Mouse (Mus musculus) midbrain, embryonic 14.5 days (tissue): ENCODE measurements around the gene Ptprq. TPM values are rescaled to one million over a fixed set of nuclear protein-coding genes. Genes with fewer than 3 reads are reported as not detected.

Experiments used
- ATAC-seq: fragments of 200-750 bp; cut with Nextera tagmentation; 2 replicates; pipeline ENCODE4 v1.8.0; 2017; ENCODE audit warnings: moderate number of reproducible peaks, moderate library complexity; ENCODE audit not compliant: low FRiP score, low TSS enrichment
- DNase-seq: peaks from one replicate; pipeline ENCODE4 v3.0.0-alpha.2; 2015
- H3K27ac ChIP-seq: fragments of 300-500 bp; sonication (generic); replicated peaks from 2 replicates; pipeline ENCODE4 v1.5.1; 2014; ENCODE audit warnings: mild to moderate bottlenecking, low read depth, low read length, moderate library complexity
- H3K27me3 ChIP-seq: fragments of 300-500 bp; sonication (generic); 2 replicates; pipeline ENCODE4 v1.6.1; 2014; ENCODE audit warnings: low read length, control low read depth, mixed read lengths; ENCODE audit not compliant: control insufficient read depth, insufficient read depth
- H3K36me3 ChIP-seq: fragments of 300-500 bp; sonication (generic); 2 replicates; pipeline ENCODE4 v1.6.1; 2014; ENCODE audit warnings: low read length, control low read depth; ENCODE audit not compliant: control insufficient read depth, insufficient read depth
- H3K4me1 ChIP-seq: fragments of 300-500 bp; sonication (generic); 2 replicates; pipeline ENCODE4 v1.6.1; 2014; ENCODE audit warnings: mild to moderate bottlenecking, antibody characterized with exemption, low read length, control low read depth; ENCODE audit not compliant: control insufficient read depth, insufficient read depth
- H3K4me2 ChIP-seq: fragments of 300-500 bp; sonication (generic); 2 replicates; pipeline ENCODE4 v1.6.1; 2014; ENCODE audit warnings: mild to moderate bottlenecking, low read length, moderate library complexity
- H3K4me3 ChIP-seq: fragments of 300-500 bp; sonication (generic); replicated peaks from 2 replicates; pipeline ENCODE4 v1.5.1; 2014; ENCODE audit warnings: low read depth, low read length
- H3K9ac ChIP-seq: fragments of 300-500 bp; sonication (generic); replicated peaks from 2 replicates; pipeline ENCODE4 v1.6.1; 2014; ENCODE audit warnings: mild to moderate bottlenecking, low read length, moderate library complexity
- H3K9me3 ChIP-seq: fragments of 300-500 bp; sonication (generic); 2 replicates; pipeline ENCODE4 v1.6.1; 2016; ENCODE audit warnings: low read length, control low read depth, mixed read lengths; ENCODE audit not compliant: control insufficient read depth
- WGBS: fragments of 180-500 bp; shearing (Covaris S2); extraction: QIAGEN DNeasy Blood & Tissue Kit; methylation state at CpG from one replicate; pipeline ENCODE4 v1.1.7; 2014; 5-methylcytosine and 5-hydroxymethylcytosine counted together
- polyA plus RNA-seq: library from polyadenylated mRNA; unstranded; fragments of >200 nt; fragmentation: Nextera tagmentation; extraction: Ambion mirVana; gene quantifications from 2 replicates; pipeline ENCODE4 v1.2.1, GENCODE M21; 2014

Ptprq gene
- polyA plus RNA-seq, 1 experiment from 2014 or later = 0.43 TPM

DNA sequence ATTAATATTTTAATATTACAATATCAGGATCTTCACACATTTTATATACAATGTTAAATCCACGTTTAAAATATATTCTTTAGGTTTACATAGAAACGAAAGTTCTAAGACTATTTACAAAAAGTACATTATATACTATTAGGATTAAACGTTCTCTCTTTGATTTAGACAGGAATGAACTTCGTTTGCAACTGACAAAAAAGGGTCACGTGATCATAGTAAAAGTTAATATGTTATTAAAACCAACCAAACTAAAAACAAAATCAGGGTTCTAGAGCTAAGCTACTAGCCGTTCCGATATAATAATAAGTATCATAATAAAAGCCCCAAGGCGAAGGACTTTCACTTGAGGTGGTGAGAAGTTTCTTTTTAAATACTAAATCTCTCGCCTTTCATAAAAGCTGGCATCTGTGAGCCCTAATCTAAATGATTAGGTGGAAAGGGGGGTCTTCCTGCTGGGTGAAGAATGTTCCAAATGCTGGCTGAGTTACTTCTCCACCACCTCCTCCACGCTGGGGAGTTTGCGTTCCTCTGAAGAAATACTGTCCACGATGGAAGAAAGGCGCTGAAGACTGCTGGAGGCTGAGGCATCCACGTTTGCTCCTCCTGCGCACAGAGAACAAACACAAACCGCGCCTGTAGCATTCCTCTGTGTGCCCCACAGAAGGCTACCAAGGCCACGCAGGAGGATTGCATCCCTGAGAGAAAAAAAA is 226.8 kb downstream of the Ptprq start:
- H3K27ac ChIP-seq = no peak overlapping the region
- H3K27me3 ChIP-seq = no peaks in the 10 kb centered on the region
- ATAC-seq (peak; percentile 7; the same call in 1 of the 2 replicates), DNase-seq (peak; percentile 29)
- H3K36me3 ChIP-seq = no peaks in the 10 kb centered on the region
- 41% methylated on average over 18 of the region's 18 CpGs for WGBS
- peak overlapping the region; percentile 51 for H3K4me2 ChIP-seq
- H3K9me3 ChIP-seq = no peaks in the 10 kb centered on the region
- H3K4me3 ChIP-seq = peak overlapping the region; percentile 19
- H3K4me1 ChIP-seq = no peaks in the 10 kb centered on the region; the same call in 1 of the 2 replicates
- peak overlapping the region; percentile 39; the same call in 1 of the 2 replicates for H3K9ac ChIP-seq

DNA sequence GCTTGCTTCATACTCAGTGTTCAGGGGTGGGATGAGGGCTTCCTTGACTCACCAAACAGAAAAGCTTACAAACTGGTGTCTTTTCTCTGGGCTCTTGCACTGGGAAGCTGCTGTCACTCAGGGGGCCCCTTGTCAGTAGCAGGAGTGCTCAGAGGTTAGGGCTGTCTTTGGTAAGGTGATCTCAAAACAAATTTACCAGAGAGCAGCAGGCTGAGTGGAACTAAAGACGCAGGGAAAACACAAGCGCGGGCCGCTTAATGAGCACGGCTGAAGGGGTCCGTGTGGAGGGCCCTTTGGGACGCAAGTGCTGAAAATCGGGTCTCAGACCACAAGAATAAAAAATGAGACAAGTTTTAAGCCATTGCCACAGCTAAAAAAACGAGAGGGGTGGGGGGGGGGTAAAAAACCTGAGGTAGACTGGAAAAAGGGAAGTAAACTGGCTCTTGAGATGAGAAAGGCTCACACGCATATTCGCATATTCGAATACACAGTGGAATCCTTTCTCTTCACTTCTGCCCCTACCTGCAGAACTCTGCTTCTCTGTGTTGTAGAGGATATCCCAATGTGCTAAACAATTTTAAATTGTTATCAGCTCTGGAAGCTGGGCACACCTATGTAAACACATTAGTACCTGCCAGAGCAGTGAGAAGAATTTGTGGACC is 231.1 kb downstream of the Ptprq start:
- Histone ChIP-seq H3K4me1 (no peaks in the 10 kb centered on the region; the same call in 1 of the 2 replicates), H3K9ac (no peak overlapping the region), H3K9me3 (no peaks in the 10 kb centered on the region), H3K4me2 (no peak overlapping the region), H3K27me3 (no peaks in the 10 kb centered on the region), H3K27ac (no peak overlapping the region), H3K36me3 (no peaks in the 10 kb centered on the region), H3K4me3 (no peak overlapping the region)
- DNase-seq = no peak
- no peak for ATAC-seq
- WGBS = 33% methylated on average over 12 of the region's 12 CpGs

DNA sequence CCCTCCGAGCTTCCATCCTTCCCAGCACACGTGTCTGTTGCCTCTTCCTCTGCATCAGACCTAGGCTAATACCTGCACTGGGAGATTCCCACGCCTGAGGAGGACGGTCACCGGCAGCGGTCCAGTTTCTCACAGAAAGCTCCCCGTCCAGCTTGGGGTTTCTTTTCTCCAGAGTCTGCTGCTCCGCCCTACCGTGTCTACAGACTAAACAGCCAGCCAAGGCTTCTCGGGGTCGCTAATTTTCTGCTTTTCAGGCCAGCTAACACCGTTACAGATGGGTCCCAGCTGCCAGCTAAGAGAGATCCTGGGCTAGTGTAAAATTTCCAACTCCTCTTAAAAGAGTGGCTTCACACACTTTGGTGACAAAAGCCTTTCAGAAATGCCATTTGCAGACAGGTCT is 233.1 kb downstream of the Ptprq start:
- no peak overlapping the region for H3K9ac ChIP-seq
- ATAC-seq (no peak), DNase-seq (no peak)
- no peaks in the 10 kb centered on the region for H3K36me3 ChIP-seq
- 70% methylated on average over 12 of the region's 12 CpGs for WGBS
- H3K4me1 ChIP-seq = no peaks in the 10 kb centered on the region
- H3K4me2 ChIP-seq = no peak overlapping the region
- no peaks in the 10 kb centered on the region for H3K9me3 ChIP-seq
- no peak overlapping the region for H3K4me3 ChIP-seq
- no peaks in the 10 kb centered on the region for H3K27me3 ChIP-seq
- H3K27ac ChIP-seq = no peak overlapping the region

DNA sequence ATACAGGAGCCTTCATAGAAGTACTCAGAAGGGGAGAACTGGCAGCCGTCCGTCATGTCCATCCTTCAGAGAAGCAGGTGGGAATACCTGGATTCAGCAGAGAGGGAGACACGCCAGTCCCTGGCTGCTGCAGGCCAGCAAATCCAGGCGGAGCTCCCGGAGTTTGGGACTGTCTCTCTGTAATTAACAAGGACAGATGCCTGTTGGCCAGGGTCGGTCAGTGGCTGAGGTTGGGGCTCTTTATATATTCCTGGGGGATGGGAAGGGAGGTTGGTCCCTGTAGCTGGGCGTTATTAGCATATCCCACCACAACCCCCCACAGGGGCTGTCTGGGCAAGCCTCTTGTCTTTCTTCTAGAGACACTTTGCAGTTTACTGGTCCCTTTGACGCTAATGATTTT is 234.0 kb downstream of the Ptprq start, which contains the start of gene Myf5:
Myf5 (minus strand) TSS at position 265 of the 400 bp plus-strand sequence.
- no peaks in the 10 kb centered on the region for H3K27me3 ChIP-seq
- no peaks in the 10 kb centered on the region for H3K36me3 ChIP-seq
- no peak within 1 kb of the TSS for H3K4me3 ChIP-seq
- no peak within 1 kb of the TSS for H3K27ac ChIP-seq
- H3K4me1 ChIP-seq = no peaks in the 10 kb centered on the region
- no peak within 1 kb of the TSS for H3K9ac ChIP-seq
- no peak for ATAC-seq
- 76% methylated on average over 8 of the region's 8 CpGs for WGBS
- no peaks in the 10 kb centered on the region for H3K9me3 ChIP-seq
- DNase-seq = no peak
- no peak within 1 kb of the TSS for H3K4me2 ChIP-seq

DNA sequence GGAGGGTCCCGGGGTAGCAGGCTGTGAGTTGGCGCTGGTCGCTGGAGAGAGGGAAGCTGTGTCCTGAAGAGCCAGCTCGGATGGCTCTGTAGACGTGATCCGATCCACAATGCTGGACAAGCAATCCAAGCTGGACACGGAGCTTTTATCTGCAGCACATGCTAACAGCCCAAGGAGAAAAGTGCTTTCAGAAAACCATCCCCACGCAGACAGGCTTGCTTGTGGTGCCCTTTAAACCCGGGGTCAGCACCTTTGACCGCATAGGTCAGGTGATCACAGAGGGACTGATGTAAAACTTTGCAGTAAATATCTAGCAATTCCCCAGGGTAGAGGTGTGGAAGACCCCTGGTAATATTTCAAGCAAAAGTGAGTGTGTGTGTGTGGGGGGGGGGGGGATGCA is 235.8 kb downstream of the Ptprq start:
- 75% methylated on average over 10 of the region's 10 CpGs for WGBS
- ATAC-seq (no peak), DNase-seq (no peak)
- H3K36me3 ChIP-seq = no peaks in the 10 kb centered on the region
- no peaks in the 10 kb centered on the region for H3K9me3 ChIP-seq
- no peak overlapping the region for H3K9ac ChIP-seq
- no peak overlapping the region for H3K27ac ChIP-seq
- no peak overlapping the region for H3K4me3 ChIP-seq
- H3K27me3 ChIP-seq = no peaks in the 10 kb centered on the region
- no peaks in the 10 kb centered on the region for H3K4me1 ChIP-seq
- no peak overlapping the region for H3K4me2 ChIP-seq

DNA sequence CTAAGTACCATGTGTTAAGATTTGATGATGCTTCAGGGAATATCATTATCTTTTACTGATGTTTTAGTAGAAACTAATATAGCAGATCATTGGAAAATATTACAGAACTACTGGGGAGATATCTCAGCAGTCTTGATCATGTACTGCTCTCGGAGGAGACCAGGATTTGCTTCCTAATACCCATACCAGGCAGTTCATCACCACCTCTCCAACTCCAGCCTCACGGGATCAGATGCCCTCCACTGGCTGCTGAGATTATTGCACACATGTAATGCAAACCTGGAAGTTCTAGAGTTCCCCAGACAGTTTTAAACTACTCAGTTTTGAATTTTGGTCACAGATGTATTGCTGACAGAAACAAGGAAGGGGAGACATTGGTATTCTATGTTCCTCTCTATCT is 246.4 kb downstream of the Ptprq start:
- WGBS = 60% methylated on average over 2 of the region's 2 CpGs
- no peaks in the 10 kb centered on the region for H3K4me1 ChIP-seq
- DNase-seq (no peak), ATAC-seq (no peak)
- no peak overlapping the region for H3K4me2 ChIP-seq
- no peak overlapping the region for H3K4me3 ChIP-seq
- H3K36me3 ChIP-seq = no peaks in the 10 kb centered on the region
- no peak overlapping the region for H3K27ac ChIP-seq
- H3K9me3 ChIP-seq = no peaks in the 10 kb centered on the region
- H3K9ac ChIP-seq = no peak overlapping the region
- no peaks in the 10 kb centered on the region for H3K27me3 ChIP-seq

DNA sequence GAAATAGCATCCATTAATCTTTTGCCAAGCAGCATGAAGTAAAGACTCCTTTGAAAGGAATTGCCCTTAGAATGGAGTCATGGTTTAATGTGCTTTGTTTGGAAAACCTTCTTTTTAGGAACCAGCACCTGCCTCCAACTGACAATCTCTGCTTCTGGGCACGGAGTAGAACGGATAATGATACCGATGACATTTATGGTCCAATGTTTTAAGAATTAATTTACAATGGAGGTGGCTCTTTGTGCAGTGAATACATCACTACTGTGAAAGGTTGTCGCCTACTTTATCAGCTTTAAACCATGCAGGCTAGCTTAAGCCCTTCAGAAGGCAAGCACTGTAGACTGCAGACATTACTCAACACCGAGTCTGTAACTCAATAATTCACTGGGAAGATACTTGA is 248.1 kb downstream of the Ptprq start:
- Histone ChIP-seq H3K4me1 (no peaks in the 10 kb centered on the region), H3K4me3 (no peak overlapping the region), H3K27me3 (no peaks in the 10 kb centered on the region), H3K27ac (no peak overlapping the region), H3K9ac (no peak overlapping the region), H3K36me3 (no peaks in the 10 kb centered on the region), H3K9me3 (no peaks in the 10 kb centered on the region), H3K4me2 (no peak overlapping the region)
- DNase-seq = no peak
- no peak for ATAC-seq
- WGBS = 44% methylated on average over 5 of the region's 5 CpGs

DNA sequence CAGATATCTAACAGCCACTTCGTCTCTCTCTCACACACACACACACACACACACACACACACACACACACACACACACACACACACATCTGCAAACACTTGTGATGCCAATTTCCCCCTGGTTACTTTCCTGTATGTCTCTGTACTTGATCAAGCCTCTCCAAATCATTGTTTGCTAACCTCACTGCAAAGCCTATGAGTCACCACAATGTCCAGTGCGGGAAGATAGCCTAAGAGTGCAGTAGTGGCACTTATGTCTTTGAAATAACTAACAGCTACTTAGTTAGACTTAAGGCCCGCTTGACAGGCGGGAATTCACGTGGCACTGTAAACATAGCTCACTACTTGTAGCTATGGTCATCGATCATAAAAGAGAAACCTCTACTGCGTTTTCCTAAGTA is 252.0 kb downstream of the Ptprq start:
- Histone ChIP-seq H3K4me1 (no peaks in the 10 kb centered on the region), H3K36me3 (no peaks in the 10 kb centered on the region), H3K27ac (no peak overlapping the region), H3K4me2 (no peak overlapping the region), H3K4me3 (no peak overlapping the region), H3K9me3 (no peaks in the 10 kb centered on the region), H3K9ac (no peak overlapping the region), H3K27me3 (no peaks in the 10 kb centered on the region)
- DNase-seq (no peak), ATAC-seq (no peak)
- WGBS = 93% methylated on average over 7 of the region's 7 CpGs
